Mouse (Mus musculus) heart, postnatal 0 days (tissue): ENCODE data around the gene Fgfr2.

Source experiments
- CTCF ChIP-seq: IDR thresholded peaks from 2 replicates; pipeline ENCODE4 v1.5.1; 2016; ENCODE audit warnings: antibody characterized with exemption, control low read depth, low read depth
- EP300 ChIP-seq: IDR thresholded peaks from 2 replicates; pipeline ENCODE4 v1.6.1; 2016; ENCODE audit warnings: antibody characterized with exemption, low read depth

DNA sequence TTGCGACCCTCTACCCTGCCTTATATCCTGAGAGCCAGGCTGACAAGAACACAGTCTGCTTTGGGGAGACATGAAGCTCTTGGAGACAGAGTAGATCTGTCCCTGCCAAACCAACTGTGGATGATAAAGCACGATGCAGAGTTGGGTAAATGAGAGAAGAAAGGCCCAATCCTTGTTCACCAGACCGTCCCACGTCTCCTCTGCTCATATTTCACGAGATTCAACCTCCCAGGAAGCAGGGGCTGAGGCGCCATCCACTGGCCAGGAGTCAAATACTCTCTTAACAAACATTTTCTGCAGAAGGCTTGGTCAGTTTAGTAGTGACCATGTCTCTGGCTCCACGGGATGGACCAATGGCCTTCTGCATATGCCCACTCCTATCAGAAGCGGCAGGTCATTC is 1938.8 kb downstream of the Fgfr2 start:
- TF ChIP-seq CTCF (no peak), EP300 (no peak)
